Mouse (Mus musculus) thymus, postnatal 0 days (tissue): ENCODE results near the gene Crygc. TPM values are rescaled to one million over a fixed set of nuclear protein-coding genes. Genes with fewer than 3 reads are reported as not detected.
A peak's percentile ranks its signal among the peaks of the same experiment; 100 is the strongest.
"Not testable (repeated sequence)": the region's sequence is repeated elsewhere in the genome, so short reads cannot be mapped to it uniquely, and the experiment has no call there.

Experiments used
- DNase-seq: peaks from one replicate; pipeline ENCODE4 v3.0.0-alpha.2; 2015; ENCODE audit warnings: low spot score
- polyA plus RNA-seq: library from polyadenylated mRNA; unstranded; fragments of >200 nt; fragmentation: Nextera tagmentation; extraction: Ambion mirVana; gene quantifications from 2 replicates; pipeline ENCODE4 v1.2.1, GENCODE M21; 2015

Crygc gene
- polyA plus RNA-seq, 1 experiment from 2014 or later: 0.36 TPM

DNA sequence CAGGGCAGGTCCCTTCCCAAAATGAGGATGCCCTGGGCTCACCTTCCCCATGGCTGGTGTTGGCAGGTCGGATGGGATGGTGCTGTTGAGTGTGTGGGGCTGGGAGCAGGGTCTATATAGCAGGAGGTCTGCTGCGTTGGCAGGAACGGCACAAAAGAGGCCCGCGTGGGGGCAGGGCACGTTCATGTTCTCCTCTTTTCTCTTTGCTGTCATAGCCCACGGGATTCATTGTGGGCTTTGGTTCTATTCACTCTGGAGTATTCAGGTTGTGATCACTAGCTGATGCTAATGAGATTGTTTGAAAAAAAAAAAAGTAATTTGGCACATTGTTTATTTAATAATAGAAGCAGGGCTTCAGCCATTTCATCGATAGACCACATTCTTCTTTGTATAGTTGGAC, 10.1 kb downstream of the Crygc start, which contains the start of gene Crygd:
Crygd (minus strand) TSS at position 101 of the 400 bp plus-strand sequence.
- no peak for DNase-seq

- DNase-seq: no peak
Observed at GRCm38 (mm10) chr1:65052140-65052539, 21.3 kb downstream of the Crygc start.

GRCm38 (mm10) chr1:65051696-65052095, 21.8 kb downstream of the Crygc start:
- no peak for DNase-seq

DNA sequence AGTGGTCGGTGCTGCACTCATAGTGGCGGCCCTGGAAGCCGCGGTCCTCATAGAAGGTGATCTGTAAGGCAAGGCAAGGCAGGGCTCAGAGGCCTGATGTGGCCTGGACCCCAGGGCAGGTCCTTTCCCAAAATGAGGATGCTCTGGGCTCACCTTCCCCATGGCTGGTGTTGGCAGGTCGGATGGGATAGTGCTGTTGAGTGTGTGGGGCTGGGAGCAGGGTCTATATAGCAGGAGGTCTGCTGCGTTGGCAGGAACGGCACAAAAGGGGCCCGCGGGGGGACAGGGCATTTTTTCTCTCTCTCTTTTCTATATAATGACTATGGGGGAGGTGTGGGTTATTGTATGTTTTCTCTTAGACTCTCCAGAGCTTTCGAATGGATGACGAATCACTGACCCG, 22.5 kb downstream of the Crygc start, which contains the start of gene Cryge:
Cryge (minus strand) TSS at position 198 of the 400 bp plus-strand sequence.
- DNase-seq: not testable (repeated sequence)

DNA sequence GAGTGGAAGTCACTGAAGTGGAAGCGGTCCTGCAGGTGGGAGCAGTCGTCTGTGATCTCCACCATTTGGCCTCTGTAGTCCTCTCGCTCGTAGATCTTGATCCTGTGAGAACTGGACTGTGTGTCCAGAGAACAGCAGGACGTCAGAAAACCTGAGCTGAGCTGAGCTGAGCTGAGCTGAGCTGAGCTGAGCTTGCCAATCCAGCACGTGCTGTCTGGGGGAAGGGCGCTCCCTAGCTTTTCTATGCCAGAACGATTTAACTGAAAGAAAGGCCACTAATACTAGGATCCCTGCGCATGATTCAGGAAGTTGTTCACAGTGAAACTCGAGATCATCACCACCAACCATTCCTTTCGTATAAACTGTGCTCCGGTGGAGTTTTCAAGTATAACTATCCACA, 24.7 kb downstream of the Crygc start:
- DNase-seq: no peak

DNA sequence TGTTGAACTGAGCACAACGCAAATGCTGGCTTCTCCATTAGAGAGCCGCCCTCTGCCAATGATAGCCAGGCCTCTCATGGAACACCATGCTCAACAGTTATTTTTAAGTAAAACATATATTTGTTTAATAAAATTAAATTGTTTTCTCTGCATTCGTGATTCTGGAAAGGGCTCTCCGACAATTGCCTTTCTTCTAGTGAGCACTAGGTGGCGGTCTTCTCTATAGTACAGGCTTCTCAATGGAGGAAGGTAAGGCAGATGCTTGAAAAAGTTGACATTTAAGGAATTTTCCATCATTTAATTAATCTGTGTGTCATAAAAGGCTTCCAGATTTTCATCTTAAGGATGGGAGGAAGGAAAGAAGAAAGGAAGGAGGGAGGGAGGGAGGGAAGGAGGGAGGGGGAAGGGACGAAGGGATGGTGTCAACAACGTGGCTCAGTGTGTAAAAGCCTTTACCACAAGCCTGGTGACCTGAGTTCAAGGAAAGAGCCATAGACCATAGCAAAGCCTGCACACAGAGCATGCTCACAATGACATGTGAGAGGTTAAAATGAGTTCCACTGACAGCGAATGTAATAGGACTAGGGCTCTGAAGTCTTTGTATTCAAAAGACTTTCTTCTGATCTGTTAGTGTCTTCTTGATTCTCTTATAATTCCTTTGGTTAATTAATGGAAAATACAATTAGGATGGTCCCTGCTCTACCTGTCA, 26.9 kb downstream of the Crygc start:
- peak; percentile 7 for DNase-seq

DNA sequence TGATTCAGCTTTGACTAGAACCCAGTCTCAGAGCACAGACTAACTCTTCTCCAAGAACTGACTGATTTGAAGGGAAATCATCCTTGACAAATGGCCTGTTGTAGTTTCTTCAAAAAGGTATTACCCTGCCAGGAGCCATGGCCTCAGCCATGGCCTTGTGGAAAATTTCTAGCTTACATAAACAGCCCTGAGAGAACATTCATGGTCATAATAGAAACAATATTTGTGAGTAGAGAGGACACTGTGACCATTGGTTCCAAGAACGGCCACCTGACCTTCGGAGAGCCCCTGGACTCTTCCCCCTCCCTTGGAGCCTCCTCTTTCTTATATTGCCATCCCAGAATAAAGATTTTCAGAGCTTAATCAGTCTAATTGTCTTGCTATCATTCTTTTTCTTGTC, 30.1 kb downstream of the Crygc start:
- DNase-seq: no peak

DNA sequence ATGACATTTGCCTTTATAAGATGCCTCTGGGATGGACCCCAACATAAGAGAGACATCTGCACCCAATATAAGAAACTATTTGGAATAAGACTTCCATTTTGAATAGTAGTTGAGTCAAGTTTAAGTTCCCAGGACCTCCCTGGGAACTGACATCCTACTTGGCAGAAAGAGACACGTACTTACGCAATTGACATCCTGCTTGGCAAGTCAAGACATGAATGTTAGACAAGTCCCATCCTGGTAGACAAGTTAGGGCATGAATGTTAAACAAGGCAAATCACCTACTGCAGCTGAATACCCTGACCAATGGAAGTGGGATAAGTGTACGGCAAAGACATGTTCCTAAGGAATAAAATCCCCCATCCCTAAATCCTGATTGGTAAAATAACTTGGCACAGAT, 31.7 kb downstream of the Crygc start:
- DNase-seq: no peak

DNA sequence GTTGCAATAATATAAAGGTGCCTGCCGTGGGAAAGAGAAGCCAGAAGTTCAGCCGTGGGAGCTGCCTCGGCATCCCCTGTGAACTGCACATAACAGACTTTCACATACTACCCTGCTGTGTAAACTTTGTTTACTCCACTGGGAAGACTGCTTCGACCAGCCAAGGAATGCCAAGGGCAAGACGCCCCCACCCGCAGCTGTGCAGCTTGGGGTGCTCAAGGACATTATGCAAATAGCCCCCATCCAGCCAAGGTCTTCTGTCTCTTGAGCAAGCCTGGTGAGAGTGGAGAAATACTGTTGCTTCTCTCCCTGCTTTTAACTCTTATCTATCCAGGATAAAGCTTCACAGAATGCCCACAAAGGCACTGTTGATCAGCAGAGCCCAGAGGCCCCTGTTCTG, 32.7 kb downstream of the Crygc start:
- DNase-seq: no peak

- DNase-seq: no peak
Observed at GRCm38 (mm10) chr1:65039679-65040078, 33.8 kb downstream of the Crygc start.

- DNase-seq: no peak
Observed at GRCm38 (mm10) chr1:65037542-65037941, 35.9 kb downstream of the Crygc start.

GRCm38 (mm10) chr1:65035513-65035912, 38.0 kb downstream of the Crygc start:
- DNase-seq: no peak

GRCm38 (mm10) chr1:65032641-65033040, 40.8 kb downstream of the Crygc start, which contains the start of gene Akr1cl:
Gene Akr1cl, minus strand, starts transcription at chr1:65032759.
- DNase-seq: no peak

- no peak for DNase-seq
Observed at GRCm38 (mm10) chr1:65028206-65028605, 45.3 kb downstream of the Crygc start.

Other genes starting within 250 kb of the Crygc start
- 2.9 and 5.2 TPM in 2 replicates for gene Plekhm3, start 116.9 kb downstream of the Crygc start, polyA plus RNA-seq
- 0.39 and 0.72 TPM in 2 replicates for gene Akr1cl, start 40.9 kb downstream of the Crygc start, polyA plus RNA-seq
- gene Cryge, start 22.5 kb downstream of the Crygc start, polyA plus RNA-seq: not detected in 2 replicates
- gene Crygd, start 10.2 kb downstream of the Crygc start, polyA plus RNA-seq: not detected in 2 replicates
- not detected in 2 replicates for gene Crygb, start 8.6 kb upstream of the Crygc start, polyA plus RNA-seq
- not detected in 2 replicates for gene Cryga, start 29.7 kb upstream of the Crygc start, polyA plus RNA-seq
- gene Gm28845, start 45.9 kb upstream of the Crygc start, polyA plus RNA-seq: not detected in 2 replicates
- 2.3 TPM in 2 replicates for gene D630023F18Rik, start 49.5 kb upstream of the Crygc start, polyA plus RNA-seq
- 55.7 and 57.0 TPM in 2 replicates for gene Idh1, start 112.8 kb upstream of the Crygc start, polyA plus RNA-seq
- 9.1 and 12.9 TPM in 2 replicates for gene Pikfyve, start 113.0 kb upstream of the Crygc start, polyA plus RNA-seq
- gene Pth2r, start 208.4 kb upstream of the Crygc start, polyA plus RNA-seq: 0.05 TPM in 1 of 2 replicates, not detected in the other